Comparison of ENCODE assay signal across 8 mouse cellular contexts in genomic region chr13:92733252-92733651, GRCm38 (mm10).
DNase-seq lines count a peak whose midpoint lies in the region; ATAC-seq lines count a peak whose summit lies in the region.

No protein-coding gene starts in this region.

- no peaks in the 10 kb centered on the region for H3K27me3 ChIP-seq in forebrain, embryonic 11.5 days (ENCODE audit: control insufficient read depth, insufficient read depth, low read length)
- H3K27me3 ChIP-seq in forebrain, embryonic 10.5 days (ENCODE audit: poor library complexity, severe bottlenecking) = no peaks in the 10 kb centered on the region

- 39% methylated on average over 9 of the region's 9 CpGs for WGBS in forebrain, embryonic 11.5 days
- WGBS in forebrain, embryonic 10.5 days = 40% methylated on average over 9 of the region's 9 CpGs

- H3K9me3 ChIP-seq in forebrain, embryonic 11.5 days (ENCODE audit: control insufficient read depth, low read length) = no peaks in the 10 kb centered on the region
- no peaks in the 10 kb centered on the region for H3K9me3 ChIP-seq in forebrain, embryonic 10.5 days

- DNase-seq in forebrain, embryonic 11.5 days (ENCODE audit: low spot score) = peak; percentile 73
- no peak for DNase-seq in forebrain, embryonic 10.5 days (ENCODE audit: extremely low spot score, low spot score)
- DNase-seq in MN1 (ENCODE audit: low spot score) = peak; percentile 71
- DNase-seq in cerebellum, adult 9-10 months = peak; percentile 67
- DNase-seq in gastrocnemius, postnatal 25 days = peak; percentile 28
- DNase-seq in layer of hippocampus, postnatal 10 days (ENCODE audit: low spot score in 2 of 2) = peak; percentile 61 to 72
- DNase-seq in spleen, postnatal 36 days (ENCODE audit: low spot score in 2 of 2) = peak; percentile 65 to 66

- no peak overlapping the region for H3K4me2 ChIP-seq in forebrain, embryonic 11.5 days (ENCODE audit: low read depth, low read length, severe bottlenecking)

- no peak overlapping the region for H3K27ac ChIP-seq in forebrain, embryonic 11.5 days (ENCODE audit: low read depth, low read length)
- H3K27ac ChIP-seq in forebrain, embryonic 10.5 days = no peak overlapping the region

- no peaks in the 10 kb centered on the region for H3K4me1 ChIP-seq in forebrain, embryonic 11.5 days (replicated peaks; ENCODE audit: control insufficient read depth, insufficient read depth, low read length)
- H3K4me1 ChIP-seq in forebrain, embryonic 10.5 days = peaks cover 17% of the 10 kb centered on the region

- no peak overlapping the region for H3K9ac ChIP-seq in forebrain, embryonic 11.5 days (ENCODE audit: low read length)

- H3K36me3 ChIP-seq in forebrain, embryonic 11.5 days (ENCODE audit: control insufficient read depth, insufficient read depth, low read length) = no peaks in the 10 kb centered on the region
- no peaks in the 10 kb centered on the region for H3K36me3 ChIP-seq in forebrain, embryonic 10.5 days (replicated peaks)

- ATAC-seq in forebrain, embryonic 11.5 days (replicated peaks; ENCODE audit: low FRiP score) = no peak
- peak; percentile 75 for ATAC-seq in megakaryocyte, adult 5-6 weeks (ENCODE audit: poor library complexity, severe bottlenecking)

- H3K4me3 ChIP-seq in forebrain, embryonic 11.5 days (ENCODE audit: low read depth, low read length) = no peak overlapping the region
- H3K4me3 ChIP-seq in forebrain, embryonic 10.5 days = no peak overlapping the region
